Mouse (Mus musculus) bone marrow, adult 2 months (tissue): Measurements from ENCODE around the gene Ubl5. TPM values are rescaled to one million over a fixed set of nuclear protein-coding genes. Genes with fewer than 3 reads are reported as not detected.
A peak's percentile ranks its signal among the peaks of the same experiment; 100 is the strongest.

Experiments
- H3K27ac ChIP-seq: fragments of 200-500 bp; 2 replicates; pipeline ENCODE4 v1.5.1; 2012; ENCODE audit warnings: low read depth, mild to moderate bottlenecking, control low read depth, inconsistent platforms, low read length; ENCODE audit not compliant: control insufficient read depth, poor library complexity, insufficient read depth
- H3K4me1 ChIP-seq: fragments of 200-500 bp; 2 replicates; pipeline ENCODE4 v1.6.1; 2011; ENCODE audit warnings: low read length; ENCODE audit not compliant: control insufficient read depth, insufficient read depth
- H3K4me3 ChIP-seq: fragments of 200-500 bp; replicated peaks from 2 replicates; pipeline ENCODE3; 2011; ENCODE audit warnings: mild to moderate bottlenecking, low read depth, low read length, control low read depth; ENCODE audit not compliant: control insufficient read depth
- CTCF ChIP-seq: fragments of 200-500 bp; IDR thresholded peaks from 2 replicates; pipeline ENCODE4 v1.5.1; 2011; ENCODE audit warnings: low read length, control low read depth; ENCODE audit not compliant: control insufficient read depth, insufficient read depth
- POLR2A ChIP-seq: fragments of 200-500 bp; IDR thresholded peaks from 2 replicates; pipeline ENCODE4 v1.6.1; 2011; ENCODE audit warnings: low read depth, mild to moderate bottlenecking, control low read depth, low read length, borderline replicate concordance; ENCODE audit not compliant: control insufficient read depth
- WGBS: fragments of 180-500 bp; shearing (Covaris S2); methylation state at CpG from one replicate; pipeline ENCODE4 v1.1.7; 2018; 5-methylcytosine and 5-hydroxymethylcytosine counted together
- polyA plus RNA-seq: library from polyadenylated mRNA; stranded (reverse); fragments of >200 nt; gene quantifications from 2 replicates; pipeline ENCODE4 v1.2.4, GENCODE M21; 2011; ENCODE audit warnings: low replicate concordance; ENCODE audit not compliant: missing spikeins, insufficient read depth, insufficient read length

The Ubl5 gene
- 137 and 207 TPM in 2 replicates for polyA plus RNA-seq

DNA sequence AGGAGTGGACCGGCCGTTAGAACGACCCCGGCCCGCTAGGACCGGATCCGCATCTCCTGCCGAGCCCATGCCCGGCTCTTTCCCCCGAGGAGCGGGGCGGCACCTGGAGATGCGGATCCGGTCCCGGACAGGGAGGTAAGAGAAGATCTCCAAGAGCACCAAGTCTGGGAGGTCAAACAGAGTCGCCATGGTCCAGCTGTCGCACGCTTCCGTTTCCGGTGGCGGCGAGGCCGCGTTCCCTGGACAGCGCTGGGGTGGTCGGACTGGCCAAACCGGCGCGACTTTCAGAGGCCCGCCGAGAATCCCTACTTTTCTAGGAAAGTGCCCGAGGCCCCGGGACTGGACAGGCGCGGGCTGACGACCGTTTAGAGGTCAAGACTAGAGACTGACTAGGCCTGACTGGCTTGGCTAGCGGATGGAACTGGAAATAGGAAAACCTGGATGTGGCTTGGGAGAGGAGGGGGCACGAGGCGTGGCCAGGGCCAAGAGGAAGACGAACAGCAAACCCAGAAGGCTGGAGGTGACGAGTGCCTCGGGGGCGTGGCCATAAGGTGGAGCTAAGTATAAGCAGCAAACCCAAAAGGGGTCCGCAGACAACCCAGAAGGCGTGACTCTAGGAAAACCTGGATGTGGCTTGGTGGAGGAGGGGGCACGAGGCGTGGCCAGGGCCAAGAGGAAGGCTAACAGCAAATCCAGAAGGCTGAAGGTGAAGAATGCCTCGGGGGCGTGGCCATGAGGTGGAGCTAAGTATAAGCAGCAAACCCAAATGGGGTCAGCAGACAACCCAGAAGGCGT is at the start of gene Ubl5:
Gene Ubl5, plus strand, starts transcription at position 778 of the 795 bp plus-strand sequence.
- no peaks in the 10 kb centered on the region; the same call in none of the 2 replicates for H3K4me1 ChIP-seq
- 7% methylated on average over 51 of the region's 51 CpGs for WGBS
- TF ChIP-seq CTCF: no peak
- TF ChIP-seq POLR2A: 0 out of 2 replicates have a peak, but pooled peaks have one; percentile 42
- peak within 1 kb of the TSS; percentile 32 for H3K27ac ChIP-seq
- H3K4me3 ChIP-seq: peak within 1 kb of the TSS; percentile 77

- no peak overlapping the region for H3K4me3 ChIP-seq
- H3K4me1 ChIP-seq: no peaks in the 10 kb centered on the region
- WGBS: 54% methylated on average over 6 of the region's 6 CpGs
- TF ChIP-seq CTCF (no peak), POLR2A (no peak)
- H3K27ac ChIP-seq: no peak overlapping the region
These were observed 41.4 kb upstream of the Ubl5 start for GRCm38 (mm10) chr9:20601270-20601669.

GRCm38 (mm10) chr9:20606269-20606668 is 36.4 kb upstream of the Ubl5 start:
- 82% methylated on average over 1 of the region's 1 CpGs for WGBS
- Histone ChIP-seq H3K4me1 (no peaks in the 10 kb centered on the region), H3K4me3 (no peak overlapping the region), H3K27ac (no peak overlapping the region)
- TF ChIP-seq POLR2A: no peak
- TF ChIP-seq CTCF: no peak

DNA sequence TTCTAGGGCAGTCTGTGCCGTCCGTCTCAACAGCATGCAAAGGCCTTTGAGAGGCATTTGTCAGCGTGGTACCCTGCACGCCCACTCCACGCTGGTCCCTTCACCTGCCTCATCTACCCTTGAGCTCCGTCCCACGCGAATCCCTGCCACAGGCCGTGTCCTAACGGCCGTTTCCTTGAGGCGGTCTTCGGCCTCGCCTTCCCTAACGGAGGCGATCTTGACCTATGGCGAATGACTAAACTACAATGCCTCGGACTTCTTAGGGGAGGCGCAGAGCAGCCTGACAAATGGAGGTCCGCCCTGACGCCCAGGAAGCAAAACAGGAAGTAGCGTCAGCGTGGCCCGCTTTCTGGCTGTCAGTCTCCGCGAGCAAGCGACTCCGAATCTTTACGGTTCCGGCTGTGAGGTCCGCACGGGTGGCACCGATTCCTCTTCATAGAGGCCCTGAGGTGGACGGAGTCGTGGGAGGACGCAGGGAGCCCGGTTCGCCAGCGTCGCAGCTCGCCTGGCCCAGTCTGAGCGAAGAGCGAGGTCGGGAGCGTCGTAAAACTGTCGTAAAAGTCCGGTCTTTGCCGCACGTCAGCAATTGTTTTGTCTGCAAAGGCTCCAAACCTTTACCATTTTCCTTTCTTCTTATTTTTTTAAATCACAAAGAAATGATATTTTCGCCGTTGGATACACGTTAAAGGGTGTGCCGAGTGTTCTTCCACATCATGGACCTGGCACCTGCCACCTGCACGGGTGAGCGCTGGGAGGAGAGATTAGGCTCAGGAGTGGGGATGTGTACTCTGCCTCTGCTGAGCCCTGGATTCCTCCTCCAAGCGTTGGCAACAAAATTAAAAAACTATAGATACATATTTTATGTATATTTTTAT is 35.3 kb upstream of the Ubl5 start:
- peak overlapping the region; percentile 96 for H3K4me3 ChIP-seq
- under 1% methylated on average over 57 of the region's 57 CpGs for WGBS
- peak; percentile 66; the same call in 1 of the 2 replicates for TF ChIP-seq POLR2A
- no peak for TF ChIP-seq CTCF
- peak overlapping the region; percentile 98 for H3K27ac ChIP-seq
- H3K4me1 ChIP-seq: no peaks in the 10 kb centered on the region

DNA sequence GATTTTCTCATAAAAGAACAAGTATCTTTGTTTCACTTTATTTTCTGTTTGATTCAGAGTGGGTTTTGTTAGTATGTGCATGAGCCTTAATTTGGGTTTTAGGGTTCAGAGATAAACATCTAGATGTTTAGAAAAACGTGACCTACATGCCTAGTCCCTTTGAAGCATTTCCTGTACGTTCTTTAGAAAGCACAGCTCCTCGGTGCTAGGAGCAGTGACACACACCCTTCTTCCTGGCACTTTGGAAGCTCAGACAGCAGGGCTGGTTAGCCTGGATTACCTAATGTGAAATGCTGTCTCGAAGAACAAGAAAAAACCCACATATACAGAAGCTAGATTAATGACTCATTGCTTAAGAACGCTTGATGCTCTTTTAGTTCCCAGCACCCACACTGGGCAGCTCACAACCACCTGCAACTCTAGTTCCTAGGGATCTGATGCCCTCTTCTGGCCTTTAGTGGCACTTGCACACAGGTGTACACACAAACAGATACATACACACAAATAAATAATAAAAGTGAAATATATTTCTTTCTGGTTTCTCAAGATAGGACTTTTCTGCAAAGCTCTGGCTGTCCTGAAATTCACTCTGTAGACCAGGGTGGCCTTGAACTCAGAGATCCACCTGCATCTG is 32.7 kb upstream of the Ubl5 start:
- TF ChIP-seq CTCF: no peak
- no peak for TF ChIP-seq POLR2A
- 76% methylated on average over 5 of the region's 5 CpGs for WGBS
- Histone ChIP-seq H3K4me3 (no peak overlapping the region), H3K4me1 (no peaks in the 10 kb centered on the region), H3K27ac (no peak overlapping the region)

DNA sequence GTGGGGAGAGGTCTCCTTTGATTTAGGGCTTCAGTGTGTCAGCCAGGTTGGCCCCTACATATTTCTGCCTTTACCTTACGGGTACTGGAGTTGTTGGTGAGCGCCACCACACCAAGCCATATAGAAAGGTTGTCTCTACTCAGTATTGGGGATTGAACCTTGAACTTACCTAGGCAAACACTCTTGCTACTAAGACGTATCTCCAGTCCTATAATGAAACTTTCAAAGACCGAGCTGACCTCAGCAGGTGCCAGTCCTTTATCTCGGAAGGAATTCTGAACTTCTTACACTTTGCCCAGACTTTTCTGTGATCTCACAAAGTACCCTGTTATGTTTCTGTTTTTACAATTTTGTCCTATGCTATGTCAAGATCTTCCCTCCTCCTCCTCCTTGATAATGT is 30.7 kb upstream of the Ubl5 start:
- Histone ChIP-seq H3K4me3 (no peak overlapping the region), H3K27ac (no peak overlapping the region), H3K4me1 (no peaks in the 10 kb centered on the region)
- TF ChIP-seq POLR2A (no peak), CTCF (no peak)
- 86% methylated on average over 5 of the region's 5 CpGs for WGBS

DNA sequence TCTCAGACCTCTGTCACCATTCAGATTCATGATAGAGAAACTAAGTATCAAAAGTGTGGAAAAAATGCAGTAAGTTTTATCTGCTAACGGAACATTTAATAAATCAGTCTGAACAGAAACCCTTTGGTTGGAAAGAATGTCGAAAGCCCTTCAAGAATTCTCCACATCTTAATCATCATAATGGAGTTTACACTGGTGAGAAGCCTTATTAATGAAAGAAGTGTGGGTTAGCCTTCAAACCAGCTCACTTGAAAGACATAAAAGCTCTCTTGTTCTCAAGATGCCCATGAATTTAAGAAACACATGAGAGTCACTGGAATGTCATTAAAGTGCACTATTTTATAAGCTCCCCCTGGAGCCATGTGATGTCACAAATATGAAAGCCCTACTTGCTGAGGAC is 26.0 kb upstream of the Ubl5 start:
- no peak for TF ChIP-seq CTCF
- no peak for TF ChIP-seq POLR2A
- no peak overlapping the region for H3K4me3 ChIP-seq
- WGBS: 83% methylated on average over 2 of the region's 2 CpGs
- no peaks in the 10 kb centered on the region for H3K4me1 ChIP-seq
- H3K27ac ChIP-seq: no peak overlapping the region
